Mouse (Mus musculus) spleen, postnatal 14 days (tissue): ENCODE measurements around the gene Surf2.
A peak's percentile ranks its signal among the peaks of the same experiment; 100 is the strongest.
"Not testable (repeated sequence)": the region's sequence is repeated elsewhere in the genome, so short reads cannot be mapped to it uniquely, and the experiment has no call there.

ENCODE experiments used
- DNase-seq, 2 experiments: peaks; one replicate each; pipeline ENCODE4 v3.0.0; 2021 to 2022; ENCODE audit warnings: low spot score in 2 of 2

The Surf2 gene

GRCm38 (mm10) chr2:26915927-26916728, at the start of gene Surf2, which contains the start of gene Surf1:
Gene Surf2 (plus strand): TSS chr2:26916367.
Gene Surf1 (minus strand): TSS chr2:26916530.
- peak; percentile 49 to 69 for DNase-seq

GRCm38 (mm10) chr2:26870666-26871065, 45.5 kb upstream of the Surf2 start:
- no peak for DNase-seq

GRCm38 (mm10) chr2:26878571-26878970, 37.6 kb upstream of the Surf2 start:
- DNase-seq = no peak

- not testable (repeated sequence) for DNase-seq
Observed at GRCm38 (mm10) chr2:26885541-26885940, 30.6 kb upstream of the Surf2 start.

GRCm38 (mm10) chr2:26886170-26886569, 30.0 kb upstream of the Surf2 start:
- DNase-seq = not testable (repeated sequence)

GRCm38 (mm10) chr2:26895898-26896297, 20.3 kb upstream of the Surf2 start:
- DNase-seq = no peak

- no peak for DNase-seq
Observed at GRCm38 (mm10) chr2:26900731-26901130, 15.4 kb upstream of the Surf2 start.

- no peak for DNase-seq
Observed at GRCm38 (mm10) chr2:26901834-26902400, 14.2 kb upstream of the Surf2 start.

- DNase-seq = peak; percentile 80 to 84
Observed at GRCm38 (mm10) chr2:26902467-26903220, 13.5 kb upstream of the Surf2 start, which contains the start of gene Surf6. Gene Surf6 (minus strand): TSS chr2:26902879.

GRCm38 (mm10) chr2:26903311-26903710, 12.9 kb upstream of the Surf2 start:
- DNase-seq = no peak

- DNase-seq = no peak
Observed at GRCm38 (mm10) chr2:26905936-26906335, 10.2 kb upstream of the Surf2 start.

- no peak for DNase-seq
Observed at GRCm38 (mm10) chr2:26906431-26906830, 9.7 kb upstream of the Surf2 start.

GRCm38 (mm10) chr2:26907109-26907508, 9.1 kb upstream of the Surf2 start:
- peak in 1 of 2 experiments; percentile 35 for DNase-seq

GRCm38 (mm10) chr2:26908710-26909386, 7.3 kb upstream of the Surf2 start:
- DNase-seq = no peak

GRCm38 (mm10) chr2:26909387-26909784, 6.8 kb upstream of the Surf2 start:
- no peak for DNase-seq

GRCm38 (mm10) chr2:26910124-26910993, 5.8 kb upstream of the Surf2 start, which contains the start of the genes Med22 and Rpl7a:
Gene Med22 (minus strand): TSS chr2:26910677.
Gene Rpl7a (plus strand): TSS chr2:26910764.
- DNase-seq = peak; percentile 100

- DNase-seq = peak in 1 of 2 experiments; percentile 41
Observed at GRCm38 (mm10) chr2:26910994-26911765, 5.0 kb upstream of the Surf2 start.

GRCm38 (mm10) chr2:26912253-26912770, 3.9 kb upstream of the Surf2 start:
- no peak for DNase-seq

- DNase-seq = no peak
Observed at GRCm38 (mm10) chr2:26913416-26914147, 2.6 kb upstream of the Surf2 start.
